Mouse (Mus musculus): ENCODE data around the gene Wbp2nl. TPM values are rescaled to one million over a fixed set of nuclear protein-coding genes. Genes with fewer than 3 reads are reported as not detected.
A peak's percentile ranks its signal among the peaks of the same experiment; 100 is the strongest.

Wbp2nl gene
- polyA plus RNA-seq, 1 experiment: 0.70 TPM

- Histone ChIP-seq H3K4me1 (ENCODE audit: control insufficient read depth, insufficient read depth, low read length) (peaks cover 6% of the 10 kb centered on the region), H3K9ac (ENCODE audit: low read depth, poor library complexity, severe bottlenecking) (peak overlapping the region; percentile 79), H3K27me3 (ENCODE audit: control insufficient read depth, insufficient read depth, low read length, poor library complexity, severe bottlenecking) (0 out of 2 replicates have a peak, but pooled peaks cover 4% of the 10 kb centered on the region), H3K4me3 (ENCODE audit: low read depth, low read length) (peak overlapping the region; percentile 97), H3K36me3 (ENCODE audit: control insufficient read depth, insufficient read depth, low read length, poor library complexity, severe bottlenecking) (no peaks in the 10 kb centered on the region), H3K9me3 (replicated peaks; ENCODE audit: control insufficient read depth, insufficient read depth, low read length, poor library complexity, severe bottlenecking) (no peaks in the 10 kb centered on the region), H3K27ac (ENCODE audit: insufficient read depth, low read length) (no peak overlapping the region)
- TF ChIP-seq POLR2A (IDR thresholded peaks at IDR 0.05; ENCODE audit: insufficient read depth, low read length): no peak
- TF ChIP-seq EP300 (IDR thresholded peaks at IDR 0.05; ENCODE audit: insufficient read depth, low read depth, low read length): no peak
- TF ChIP-seq CTCF (IDR thresholded peaks at IDR 0.05; ENCODE audit: low read depth, low read length): no peak
Measured at GRCm38 (mm10) chr15:82274927-82275901, 23.5 kb upstream of the Wbp2nl start.

GRCm38 (mm10) chr15:82277591-82277990, 21.2 kb upstream of the Wbp2nl start:
- H3K9ac ChIP-seq (ENCODE audit: low read depth, poor library complexity, severe bottlenecking): no peak overlapping the region
- peaks cover 4% of the 10 kb centered on the region for H3K4me1 ChIP-seq (ENCODE audit: control insufficient read depth, insufficient read depth, low read length)
- H3K4me3 ChIP-seq (ENCODE audit: low read depth, low read length): no peak overlapping the region
- no peaks in the 10 kb centered on the region for H3K36me3 ChIP-seq (ENCODE audit: control insufficient read depth, insufficient read depth, low read length, poor library complexity, severe bottlenecking)
- no peaks in the 10 kb centered on the region for H3K9me3 ChIP-seq (replicated peaks; ENCODE audit: control insufficient read depth, insufficient read depth, low read length, poor library complexity, severe bottlenecking)
- H3K27ac ChIP-seq (ENCODE audit: insufficient read depth, low read length): no peak overlapping the region
- TF ChIP-seq CTCF (IDR thresholded peaks at IDR 0.05; ENCODE audit: low read depth, low read length): no peak
- TF ChIP-seq POLR2A (IDR thresholded peaks at IDR 0.05; ENCODE audit: insufficient read depth, low read length): no peak
- no peak for TF ChIP-seq EP300 (IDR thresholded peaks at IDR 0.05; ENCODE audit: insufficient read depth, low read depth, low read length)
- 0 out of 2 replicates have a peak, but pooled peaks cover 4% of the 10 kb centered on the region for H3K27me3 ChIP-seq (ENCODE audit: control insufficient read depth, insufficient read depth, low read length, poor library complexity, severe bottlenecking)

GRCm38 (mm10) chr15:82280638-82281037, 18.1 kb upstream of the Wbp2nl start:
- Histone ChIP-seq H3K9ac (ENCODE audit: low read depth, poor library complexity, severe bottlenecking) (no peak overlapping the region), H3K4me1 (ENCODE audit: control insufficient read depth, insufficient read depth, low read length) (peaks cover 4% of the 10 kb centered on the region), H3K36me3 (ENCODE audit: control insufficient read depth, insufficient read depth, low read length, poor library complexity, severe bottlenecking) (no peaks in the 10 kb centered on the region), H3K9me3 (replicated peaks; ENCODE audit: control insufficient read depth, insufficient read depth, low read length, poor library complexity, severe bottlenecking) (no peaks in the 10 kb centered on the region), H3K27me3 (ENCODE audit: control insufficient read depth, insufficient read depth, low read length, poor library complexity, severe bottlenecking) (no peaks in the 10 kb centered on the region), H3K4me3 (ENCODE audit: low read depth, low read length) (no peak overlapping the region), H3K27ac (ENCODE audit: insufficient read depth, low read length) (no peak overlapping the region)
- TF ChIP-seq EP300 (IDR thresholded peaks at IDR 0.05; ENCODE audit: insufficient read depth, low read depth, low read length) (no peak), CTCF (IDR thresholded peaks at IDR 0.05; ENCODE audit: low read depth, low read length) (no peak), POLR2A (IDR thresholded peaks at IDR 0.05; ENCODE audit: insufficient read depth, low read length) (no peak)

- Histone ChIP-seq H3K9me3 (replicated peaks; ENCODE audit: control insufficient read depth, insufficient read depth, low read length, poor library complexity, severe bottlenecking) (no peaks in the 10 kb centered on the region), H3K36me3 (ENCODE audit: control insufficient read depth, insufficient read depth, low read length, poor library complexity, severe bottlenecking) (no peaks in the 10 kb centered on the region; the same call in 1 of the 2 replicates), H3K4me3 (ENCODE audit: low read depth, low read length) (no peak overlapping the region), H3K27me3 (ENCODE audit: control insufficient read depth, insufficient read depth, low read length, poor library complexity, severe bottlenecking) (no peaks in the 10 kb centered on the region), H3K4me1 (ENCODE audit: control insufficient read depth, insufficient read depth, low read length) (no peaks in the 10 kb centered on the region), H3K27ac (ENCODE audit: insufficient read depth, low read length) (no peak overlapping the region), H3K9ac (ENCODE audit: low read depth, poor library complexity, severe bottlenecking) (no peak overlapping the region)
- TF ChIP-seq CTCF (IDR thresholded peaks at IDR 0.05; ENCODE audit: low read depth, low read length) (no peak), EP300 (IDR thresholded peaks at IDR 0.05; ENCODE audit: insufficient read depth, low read depth, low read length) (no peak), POLR2A (IDR thresholded peaks at IDR 0.05; ENCODE audit: insufficient read depth, low read length) (no peak)
Measured at GRCm38 (mm10) chr15:82286157-82286556, 12.6 kb upstream of the Wbp2nl start.

GRCm38 (mm10) chr15:82290252-82290651, 8.5 kb upstream of the Wbp2nl start:
- no peak overlapping the region for H3K4me3 ChIP-seq (ENCODE audit: low read depth, low read length)
- no peaks in the 10 kb centered on the region for H3K27me3 ChIP-seq (ENCODE audit: control insufficient read depth, insufficient read depth, low read length, poor library complexity, severe bottlenecking)
- H3K4me1 ChIP-seq (ENCODE audit: control insufficient read depth, insufficient read depth, low read length): peaks cover 2% of the 10 kb centered on the region
- H3K9ac ChIP-seq (ENCODE audit: low read depth, poor library complexity, severe bottlenecking): no peak overlapping the region
- no peaks in the 10 kb centered on the region; the same call in 1 of the 2 replicates for H3K36me3 ChIP-seq (ENCODE audit: control insufficient read depth, insufficient read depth, low read length, poor library complexity, severe bottlenecking)
- no peak for TF ChIP-seq CTCF (IDR thresholded peaks at IDR 0.05; ENCODE audit: low read depth, low read length)
- TF ChIP-seq POLR2A (IDR thresholded peaks at IDR 0.05; ENCODE audit: insufficient read depth, low read length): no peak
- TF ChIP-seq EP300 (IDR thresholded peaks at IDR 0.05; ENCODE audit: insufficient read depth, low read depth, low read length): no peak
- no peaks in the 10 kb centered on the region for H3K9me3 ChIP-seq (replicated peaks; ENCODE audit: control insufficient read depth, insufficient read depth, low read length, poor library complexity, severe bottlenecking)
- H3K27ac ChIP-seq (ENCODE audit: insufficient read depth, low read length): no peak overlapping the region

GRCm38 (mm10) chr15:82292851-82293250, 5.9 kb upstream of the Wbp2nl start:
- no peaks in the 10 kb centered on the region; the same call in 1 of the 2 replicates for H3K36me3 ChIP-seq (ENCODE audit: control insufficient read depth, insufficient read depth, low read length, poor library complexity, severe bottlenecking)
- H3K9me3 ChIP-seq (replicated peaks; ENCODE audit: control insufficient read depth, insufficient read depth, low read length, poor library complexity, severe bottlenecking): no peaks in the 10 kb centered on the region
- peaks cover 2% of the 10 kb centered on the region for H3K4me1 ChIP-seq (ENCODE audit: control insufficient read depth, insufficient read depth, low read length)
- no peak overlapping the region for H3K27ac ChIP-seq (ENCODE audit: insufficient read depth, low read length)
- H3K9ac ChIP-seq (ENCODE audit: low read depth, poor library complexity, severe bottlenecking): no peak overlapping the region
- no peak overlapping the region for H3K4me3 ChIP-seq (ENCODE audit: low read depth, low read length)
- TF ChIP-seq EP300 (IDR thresholded peaks at IDR 0.05; ENCODE audit: insufficient read depth, low read depth, low read length) (no peak), CTCF (IDR thresholded peaks at IDR 0.05; ENCODE audit: low read depth, low read length) (no peak), POLR2A (IDR thresholded peaks at IDR 0.05; ENCODE audit: insufficient read depth, low read length) (no peak)
- no peaks in the 10 kb centered on the region for H3K27me3 ChIP-seq (ENCODE audit: control insufficient read depth, insufficient read depth, low read length, poor library complexity, severe bottlenecking)

All from ES-Bruce4 (cell line).